Mouse (Mus musculus) T-helper 17 cell (primary cell): ENCODE data around the gene Zscan4-ps1.
"Not testable (repeated sequence)": the region's sequence is repeated elsewhere in the genome, so short reads cannot be mapped to it uniquely, and the experiment has no call there.

Experiments used
- in situ Hi-C, 2 experiments: fragments of 300-600 bp; cut with MboI, MseI; formaldehyde crosslinking; loops; 1 replicate in 1 of 2; 2 replicates in 1 of 2; pipeline ENCODE4 v1.15.1; 2025; ENCODE audit warnings: high pct_unique_total_duplicates in 2 of 2

The Zscan4-ps1 gene

DNA sequence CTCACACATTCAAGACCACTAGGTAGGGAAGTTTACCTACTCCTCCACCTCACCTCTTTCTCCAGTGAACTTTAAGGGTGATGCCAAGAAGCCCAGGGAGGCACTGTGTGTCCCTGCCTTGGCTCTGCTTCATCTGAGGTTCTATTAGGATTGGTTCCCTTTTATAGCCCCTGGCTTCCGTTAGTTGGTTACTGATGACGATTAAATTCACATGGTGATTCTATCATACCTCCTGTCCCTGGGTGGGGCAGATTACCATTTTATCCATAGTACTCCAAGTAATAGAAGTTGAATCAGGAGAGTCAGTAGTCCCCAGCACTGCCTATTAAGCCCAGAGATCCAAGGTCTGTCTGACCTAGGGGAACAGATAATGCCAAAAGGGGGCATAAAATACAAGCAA lies at the start of gene Zscan4-ps1:
TSS of gene Zscan4-ps1 (minus strand) at position 101 of the 400 bp plus-strand sequence.
- in situ Hi-C loops: not testable (repeated sequence)
